Mouse (Mus musculus): ENCODE results near the gene Gng5. TPM values are rescaled to one million over a fixed set of nuclear protein-coding genes. Genes with fewer than 3 reads are reported as not detected.
A peak's percentile ranks its signal among the peaks of the same experiment; 100 is the strongest.

Gene Gng5
- 100 to 1,000 TPM; 468 to 538 TPM for total RNA-seq (2021)
- long read RNA-seq, experiment 1, transcript Gng5-201 (3 exons, 593 nt), result major isoform, 448 of 450 reads
- long read RNA-seq, experiment 1, partial matches to known transcripts, result 1 of 450 reads
- long read RNA-seq, experiment 1, other reads (novel, unspliced or antisense), result 1 of 450 reads
- long read RNA-seq, experiment 2, transcript Gng5-201 (3 exons, 593 nt), result major isoform, 323 of 328 reads
- long read RNA-seq, experiment 2, partial matches to known transcripts, result 1 of 328 reads
- long read RNA-seq, experiment 2, other reads (novel, unspliced or antisense), result 2 of 328 reads

DNA sequence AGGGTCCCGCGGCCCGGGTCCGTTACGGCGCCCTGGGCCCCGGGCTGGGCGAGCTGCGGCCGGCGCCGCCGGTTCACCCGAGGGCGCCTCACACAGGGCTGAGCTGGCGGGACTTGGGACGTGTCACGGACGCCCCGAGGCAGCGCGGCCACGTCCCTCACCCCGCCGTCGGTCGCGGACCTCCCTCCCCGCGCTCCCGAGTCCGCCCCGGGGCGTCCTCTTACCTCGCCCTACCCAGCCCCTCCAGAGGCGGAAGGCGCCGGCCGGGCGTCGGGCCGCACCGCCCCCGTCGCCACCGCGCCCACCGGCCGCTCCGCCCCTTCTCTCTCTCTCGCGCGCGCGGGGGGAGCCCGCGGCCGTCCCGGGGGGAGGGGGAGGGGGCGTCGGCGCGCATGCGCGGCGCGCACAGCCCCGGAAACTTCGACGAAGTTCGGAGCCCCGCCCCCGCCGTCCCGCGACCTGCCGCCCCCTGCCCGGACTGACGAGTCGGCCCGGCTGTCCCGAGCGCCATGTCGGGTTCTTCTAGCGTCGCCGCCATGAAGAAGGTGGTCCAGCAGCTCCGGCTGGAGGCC is at the start of gene Gng5, which contains the start of gene Spata1:
Gene Gng5, plus strand, starts transcription at position 377 of the 572 bp plus-strand sequence.
Gene Spata1, minus strand, starts transcription at position 323 of the 572 bp plus-strand sequence.
- DNase-seq (ENCODE audit: low spot score), result peak; percentile 82

GRCm38 (mm10) chr3:146450371-146450841 is 49.2 kb upstream of the Gng5 start:
- peak; percentile 92 for DNase-seq (ENCODE audit: low spot score)

DNA sequence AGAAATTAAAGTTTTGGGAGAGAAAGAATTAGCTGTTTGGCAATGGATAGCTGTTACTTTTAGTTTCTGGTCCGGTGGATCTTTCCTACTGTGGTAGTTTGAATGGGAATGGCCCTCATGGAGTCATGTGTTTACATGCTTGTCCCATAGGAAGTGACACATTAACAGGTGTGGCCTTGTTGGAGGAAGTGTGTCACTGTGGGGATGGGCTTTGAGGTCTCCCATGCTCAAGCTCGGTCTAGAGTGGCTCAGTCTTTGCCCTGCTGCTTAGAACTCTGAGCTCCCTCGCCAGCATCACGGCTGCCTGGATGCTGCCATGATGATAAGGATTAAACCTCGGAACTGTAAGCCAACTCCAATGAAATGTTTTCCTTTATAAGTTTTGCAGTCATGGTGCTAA is 48.2 kb upstream of the Gng5 start:
- DNase-seq (ENCODE audit: low spot score), result no peak

GRCm38 (mm10) chr3:146462939-146463338 is 36.7 kb upstream of the Gng5 start:
- DNase-seq (ENCODE audit: low spot score), result no peak

- DNase-seq (ENCODE audit: low spot score), result no peak
Measured at GRCm38 (mm10) chr3:146469226-146469625, 30.4 kb upstream of the Gng5 start.

DNA sequence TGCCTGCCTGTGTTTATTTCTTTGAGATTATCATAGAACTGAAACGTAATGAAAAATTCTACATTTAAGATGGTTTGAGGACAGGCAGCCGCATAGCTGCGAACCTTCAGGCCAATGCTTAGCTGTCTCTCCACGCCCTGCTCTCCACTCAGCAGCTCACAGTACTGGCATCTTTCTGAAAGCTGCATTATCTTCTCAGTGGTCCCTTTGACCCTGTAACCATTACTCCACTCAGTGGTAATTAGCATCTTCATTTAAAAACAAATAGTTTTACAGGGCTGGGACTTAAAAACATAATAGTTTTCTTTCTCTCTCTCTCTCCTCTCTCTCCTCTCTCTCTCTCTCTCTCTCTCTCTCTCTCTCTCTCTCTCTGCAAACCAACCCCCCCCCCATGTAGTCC is 26.9 kb upstream of the Gng5 start:
- DNase-seq (ENCODE audit: low spot score), result no peak

- no peak for DNase-seq (ENCODE audit: low spot score)
Measured at GRCm38 (mm10) chr3:146473741-146474140, 25.9 kb upstream of the Gng5 start.

- DNase-seq (ENCODE audit: low spot score), result no peak
Measured at GRCm38 (mm10) chr3:146474428-146474827, 25.2 kb upstream of the Gng5 start.

GRCm38 (mm10) chr3:146482044-146482443 is 17.6 kb upstream of the Gng5 start:
- DNase-seq (ENCODE audit: low spot score), result no peak

DNA sequence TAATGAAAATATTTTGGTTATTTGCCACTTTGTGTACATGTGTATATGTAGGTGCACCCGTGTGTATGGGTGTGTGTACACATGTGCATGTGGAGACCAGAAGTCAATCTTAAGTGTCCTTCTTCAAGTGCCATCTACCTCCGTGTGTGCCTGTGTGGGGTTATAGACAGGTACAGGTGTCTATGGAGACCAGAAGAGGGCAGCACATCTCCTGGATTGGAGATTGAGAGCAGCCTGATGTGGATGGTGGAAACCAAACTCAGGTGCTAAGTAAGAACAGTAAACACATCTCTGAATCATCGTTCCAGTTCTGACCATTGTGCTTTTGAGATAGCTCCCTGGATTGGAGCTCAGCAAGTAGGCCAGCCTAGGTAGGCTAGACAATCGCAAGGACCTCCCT is 13.1 kb upstream of the Gng5 start:
- DNase-seq (ENCODE audit: low spot score), result no peak

DNA sequence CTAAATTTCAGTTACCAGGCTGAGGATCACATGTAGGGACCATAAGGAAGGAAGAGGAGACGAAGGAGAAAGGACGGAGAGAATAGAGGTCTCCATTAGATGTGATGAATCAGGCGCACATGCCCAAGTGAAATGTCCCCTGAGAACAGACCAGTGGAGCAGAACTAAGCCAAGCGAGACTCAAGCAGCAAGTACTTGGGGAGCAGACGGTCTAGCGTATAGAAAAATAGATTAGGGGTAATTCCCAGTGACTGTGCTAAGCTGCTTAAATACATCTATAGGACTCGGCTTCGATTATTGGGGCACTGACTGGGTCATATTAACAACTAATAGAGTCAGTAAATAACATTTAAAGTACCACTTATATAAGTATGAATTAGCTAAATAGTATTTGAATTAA is 4.7 kb upstream of the Gng5 start:
- no peak for DNase-seq (ENCODE audit: low spot score)

DNA sequence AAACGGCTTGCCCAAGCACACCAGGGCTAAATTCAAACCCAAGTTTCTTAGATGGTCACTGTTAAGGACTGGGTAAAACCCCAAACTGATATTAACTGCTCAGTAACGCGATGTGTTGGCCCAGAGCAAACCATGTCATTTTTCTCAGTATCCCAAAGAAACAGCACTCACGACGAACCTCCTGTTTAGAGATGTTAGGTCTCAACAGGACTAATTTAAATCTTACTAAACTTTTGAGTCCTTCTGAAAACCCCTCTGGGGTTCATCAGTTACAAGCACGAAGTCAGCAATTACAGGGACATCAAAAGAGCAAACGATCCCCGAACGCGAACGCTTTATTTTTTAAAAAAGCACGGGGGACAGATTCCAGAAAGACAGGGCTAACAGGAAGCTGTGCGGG is 618 bp upstream of the Gng5 start:
- DNase-seq (ENCODE audit: low spot score), result no peak

- DNase-seq (ENCODE audit: low spot score), result peak; percentile 48
Measured at GRCm38 (mm10) chr3:146500003-146500809, 599 bp downstream of the Gng5 start.

GRCm38 (mm10) chr3:146500810-146501201 is 1.2 kb downstream of the Gng5 start:
- DNase-seq (ENCODE audit: low spot score), result no peak

DNA sequence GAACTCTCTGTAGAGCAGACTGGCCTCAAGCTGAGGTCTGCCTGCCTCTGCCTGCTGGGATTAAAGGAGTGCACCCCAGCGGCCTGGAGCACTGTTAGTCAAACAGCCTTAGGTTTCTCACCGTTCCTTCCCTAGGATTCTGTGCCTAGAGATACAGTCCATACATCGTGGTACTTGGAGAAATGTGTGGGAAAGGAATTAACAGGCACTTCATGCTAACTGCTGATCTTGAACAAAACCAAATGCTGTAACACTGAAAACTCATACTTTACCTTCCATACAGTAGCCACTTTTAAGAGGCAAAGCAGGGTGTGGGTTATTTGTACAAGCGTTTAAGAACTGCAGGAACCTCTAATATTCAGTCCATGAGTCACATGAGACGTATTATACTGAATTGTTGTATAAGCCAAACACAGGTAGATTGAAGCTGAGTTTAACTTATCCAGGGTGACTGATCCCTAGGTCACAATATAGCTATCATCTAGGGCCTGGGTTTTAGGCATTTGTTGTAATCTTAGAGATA is 2.1 kb downstream of the Gng5 start:
- no peak for DNase-seq (ENCODE audit: low spot score)

DNA sequence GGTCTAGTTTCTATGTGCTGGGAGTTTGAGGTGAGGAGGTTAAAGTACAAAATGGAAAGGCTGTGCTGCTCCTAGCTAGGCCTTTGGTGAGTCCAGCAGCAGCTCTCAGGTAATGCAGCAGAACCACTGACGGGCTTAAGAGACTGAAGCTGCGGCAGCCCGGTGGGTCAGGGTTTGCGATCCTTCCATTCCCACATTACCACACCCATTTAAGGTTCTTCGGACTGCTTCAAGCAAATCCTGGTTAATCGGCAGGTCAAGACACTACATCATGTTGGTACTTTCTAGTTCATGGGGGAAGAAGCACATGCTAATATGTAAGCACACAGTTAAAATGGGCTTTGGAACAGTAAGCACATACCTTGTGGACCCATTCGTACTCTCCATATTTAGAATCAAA is 7.1 kb downstream of the Gng5 start:
- DNase-seq (ENCODE audit: low spot score), result no peak

DNA sequence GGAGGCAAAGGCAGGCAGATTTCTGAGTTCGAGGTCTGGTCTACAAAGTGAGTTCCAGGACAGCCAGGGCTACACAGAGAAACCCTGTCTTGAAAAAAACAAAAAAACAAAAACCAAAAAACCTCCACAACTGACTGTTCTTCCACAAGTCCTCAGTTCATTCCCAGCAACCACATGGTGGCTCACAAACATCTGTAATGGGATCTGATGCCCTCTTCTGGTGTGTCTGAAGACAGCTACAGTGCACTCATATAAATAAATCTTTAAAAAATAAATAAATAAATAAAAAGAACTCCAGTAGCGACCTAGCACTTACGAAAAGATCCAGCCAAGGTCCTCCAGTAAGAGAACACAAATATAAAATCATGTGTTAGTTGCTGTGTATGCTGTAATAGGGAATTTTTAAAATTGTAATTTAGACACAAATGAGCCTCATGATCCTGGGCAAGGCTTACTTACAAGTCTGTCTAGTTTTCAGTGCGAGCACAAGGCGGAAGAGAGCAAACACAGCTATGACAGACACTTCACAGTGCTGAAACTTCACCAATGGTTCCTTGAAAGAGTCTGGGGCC is 20.7 kb downstream of the Gng5 start:
- no peak for DNase-seq (ENCODE audit: low spot score)

DNA sequence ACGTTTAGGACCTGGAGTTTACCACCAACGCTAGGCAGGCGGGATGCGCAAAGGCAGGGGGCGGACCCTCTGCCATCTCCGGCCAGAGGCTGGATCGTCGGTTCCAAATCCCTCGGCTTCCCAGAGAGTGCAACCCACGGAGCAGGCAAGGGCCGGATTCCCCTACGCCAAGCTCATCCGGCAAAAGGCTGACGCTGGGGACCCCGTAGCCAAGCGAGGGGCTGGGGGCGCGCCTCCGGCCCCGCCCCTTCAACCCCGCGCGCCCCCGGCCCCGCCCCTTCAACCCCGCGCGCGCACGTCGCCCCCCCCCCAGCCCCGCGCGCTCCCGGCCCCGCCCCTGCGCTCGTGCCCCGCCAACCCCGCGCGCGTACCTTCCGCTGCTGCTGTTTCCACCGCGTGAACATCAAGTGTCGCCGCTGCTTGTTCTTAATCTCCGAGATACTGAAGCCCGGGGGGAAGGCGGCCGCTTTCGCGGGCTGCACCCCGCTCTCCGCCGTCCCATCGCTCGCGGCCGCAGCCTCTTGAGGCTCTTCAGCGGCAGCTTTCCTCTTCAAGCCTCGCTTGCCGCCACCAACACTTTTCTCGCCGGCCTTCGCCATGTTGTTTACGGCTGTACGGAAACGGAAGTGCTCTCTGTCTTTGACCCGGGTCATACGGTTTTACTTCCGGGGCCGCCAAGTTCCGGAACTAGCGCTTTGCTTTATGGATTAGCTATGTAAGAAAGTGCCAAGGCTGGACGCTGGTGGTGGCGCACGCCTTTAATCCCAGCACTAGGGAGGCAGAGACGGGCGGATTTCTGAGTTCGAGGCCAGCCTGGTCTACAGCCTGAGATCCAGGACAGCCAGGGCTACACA is 21.4 kb downstream of the Gng5 start, which contains the start of gene Rpf1:
Gene Rpf1, minus strand, starts transcription at position 632 of the 854 bp plus-strand sequence.
- DNase-seq (ENCODE audit: low spot score), result peak; percentile 92

GRCm38 (mm10) chr3:146521652-146522020 is 22.0 kb downstream of the Gng5 start:
- no peak for DNase-seq (ENCODE audit: low spot score)

- DNase-seq (ENCODE audit: low spot score), result no peak
Measured at GRCm38 (mm10) chr3:146528335-146528734, 28.7 kb downstream of the Gng5 start.

GRCm38 (mm10) chr3:146534986-146535385 is 35.4 kb downstream of the Gng5 start:
- no peak for DNase-seq (ENCODE audit: low spot score)
